Comparison of ENCODE assay signal across 21 mouse cellular contexts in genomic region chr11:6276466-6276865, GRCm38 (mm10). TPM values are rescaled to one million over a fixed set of nuclear protein-coding genes. Genes with fewer than 3 reads are reported as not detected.
"Had no signal": no experiment of that assay in that cellular context is flagged by ENCODE, and none has a peak within 500 bp of the region (broad histone marks: within the 10 kb centered on the region; RNA-seq: fewer than 3 reads in every experiment).

No protein-coding gene starts in this region.

- H3K4me2 ChIP-seq: lung, embryonic 15.5 days; midbrain, embryonic 12.5 days; neural tube, embryonic 12.5 days; stomach, embryonic 15.5 days had no signal

- H3K9ac ChIP-seq: liver, postnatal 0 days; lung, embryonic 15.5 days; midbrain, embryonic 12.5 days; neural tube, embryonic 12.5 days; stomach, embryonic 15.5 days had no signal

- ATAC-seq: liver, postnatal 0 days; lung, postnatal 0 days; midbrain, embryonic 16.5 days had no signal

- DNase-seq: liver, postnatal 0 days; lung, adult 2 months; lung, postnatal 14 days; lung, postnatal 36 days; midbrain, embryonic 14.5 days; right cerebral cortex, postnatal 14 days; thymus, adult 2 months; thymus, postnatal 25 days; thymus, postnatal 4 days had no signal

- H3K4me3 ChIP-seq: lung, embryonic 15.5 days; megakaryocyte, embryonic 14.5 days; midbrain, embryonic 12.5 days; neural tube, embryonic 12.5 days; stomach, embryonic 15.5 days had no signal

- H3K27ac ChIP-seq: lung, embryonic 15.5 days; macrophage; midbrain, embryonic 12.5 days; neural tube, embryonic 12.5 days; stomach, embryonic 15.5 days; stomach, postnatal 0 days had no signal

- H3K27me3 ChIP-seq: lung, embryonic 15.5 days; megakaryocyte, embryonic 14.5 days; midbrain, embryonic 12.5 days; neural tube, embryonic 12.5 days; stomach, embryonic 15.5 days had no signal

- H3K9me3 ChIP-seq: lung, embryonic 15.5 days; neural tube, embryonic 12.5 days; stomach, embryonic 15.5 days had no signal

RNA-seq across cellular contexts. Expression of gene Npc1l1, which starts 46.5 kb away (rescaled TPM):
- total RNA-seq: megakaryocyte progenitor cell, adult 5-6 weeks; monocyte, adult 5-6 weeks; neutrophil, adult 5-6 weeks had no signal
- polyA plus RNA-seq: liver, postnatal 0 days; lung, postnatal 0 days; midbrain, embryonic 12.5 days; midbrain, embryonic 14.5 days; neural tube, embryonic 12.5 days had no signal
